Comparison of ENCODE assay signal across 9 mouse cellular contexts in the genomic region with DNA sequence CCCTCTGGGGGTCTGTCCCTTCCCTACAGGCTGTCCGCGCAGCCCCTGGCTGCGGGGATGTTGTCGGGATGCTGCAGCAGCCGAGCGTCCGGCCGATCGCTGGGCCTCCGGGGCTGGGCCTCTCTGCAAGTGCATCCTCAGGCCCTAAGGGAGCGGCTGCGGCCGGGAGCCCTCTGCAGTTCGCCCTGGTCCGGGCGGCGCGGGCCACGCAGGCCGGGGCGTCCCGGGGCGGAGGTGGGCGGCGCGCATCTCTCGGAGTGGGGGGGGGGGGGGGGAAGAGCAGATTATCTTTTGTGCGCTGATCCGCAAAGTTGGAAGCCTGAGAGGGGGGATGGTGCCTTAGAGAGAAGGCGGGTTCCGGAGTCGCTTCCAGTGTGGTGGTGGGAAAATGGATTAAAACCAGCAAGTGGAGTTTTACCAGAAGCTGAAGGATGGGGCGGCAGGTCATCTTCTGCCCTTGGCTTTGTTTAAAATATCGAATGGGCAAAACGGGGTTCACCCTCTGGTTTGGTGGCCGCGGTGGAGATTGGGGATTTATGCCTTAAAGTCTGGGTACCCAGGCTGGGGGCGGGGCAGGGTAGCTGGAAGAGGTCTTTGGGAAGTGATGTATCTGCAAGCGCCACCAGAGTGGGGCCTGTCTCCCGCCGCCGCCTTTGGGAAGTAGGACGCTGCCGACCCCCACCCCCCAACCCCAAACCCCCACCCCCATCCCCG. TPM values are rescaled to one million over a fixed set of nuclear protein-coding genes. Genes with fewer than 3 reads are reported as not detected.
DNase-seq lines count a peak whose midpoint lies in the region; ATAC-seq and TF ChIP-seq lines count a peak whose summit lies in the region.
"Had no signal": no experiment of that assay in that cellular context is flagged by ENCODE, and none has a peak within 500 bp of the region (broad histone marks: within the 10 kb centered on the region; RNA-seq: fewer than 3 reads in every experiment).

No protein-coding gene starts in this region.

- DNase-seq in adrenal gland, postnatal 36 days = peak; percentile 26 to 64
- DNase-seq in adrenal gland, postnatal 4 days (ENCODE audit: low spot score in 2 of 2) = no peak
- no peak for DNase-seq in ES-E14 (ENCODE audit: low read depth, low spot score)
- no peak for DNase-seq in forebrain, postnatal 0 days
- DNase-seq in limb, embryonic 10.5 days (ENCODE audit: low spot score) = peak; percentile 39
- no peak for DNase-seq in layer of hippocampus, postnatal 36 days
- DNase-seq in B cell, adult 2 months = no peak

- in situ Hi-C loops in ES-E14 (cut with MboI; ENCODE audit: low sequenced_read_pairs in 2 of 2, unreplicated experiment in 2 of 2) = loop anchor here in 1 of 2 experiments (5.0 kb wide), 1 partner anchor 128 kb away; no protein-coding TSS in a partner anchor

- peak overlapping the region; percentile 71 for H3K4me2 ChIP-seq in forebrain, postnatal 0 days (ENCODE audit: low read depth)
- peak overlapping the region; percentile 80 for H3K4me2 ChIP-seq in midbrain, embryonic 13.5 days (replicated peaks)

- ATAC-seq in forebrain, postnatal 0 days = peak; percentile 45
- peak; percentile 55 for ATAC-seq in midbrain, embryonic 13.5 days

- WGBS in forebrain, postnatal 0 days = 2% methylated on average over 42 of the region's 45 CpGs
- WGBS in limb, embryonic 10.5 days = 2% methylated on average over 43 of the region's 45 CpGs
- WGBS in midbrain, embryonic 13.5 days = under 1% methylated on average over 45 of the region's 45 CpGs

- peaks cover 20% of the 10 kb centered on the region for H3K27me3 ChIP-seq in forebrain, postnatal 0 days (ENCODE audit: insufficient read depth, low read length)
- H3K27me3 ChIP-seq in limb, embryonic 10.5 days (ENCODE audit: low read depth, poor library complexity, severe bottlenecking) = peaks cover 88% of the 10 kb centered on the region
- H3K27me3 ChIP-seq in midbrain, embryonic 13.5 days = peaks cover 12% of the 10 kb centered on the region; the same call in 1 of the 2 replicates

- peaks cover 0 to 10% of the 10 kb centered on the region in 2 experiments; a peak in 1 of 4 replicates for H3K4me1 ChIP-seq in ES-E14 (ENCODE audit: control insufficient read depth in 2 of 2, insufficient read depth in 2 of 2, low read length in 2 of 2, poor library complexity in 1 of 2)
- no peaks in the 10 kb centered on the region; the same call in 1 of the 2 replicates for H3K4me1 ChIP-seq in forebrain, postnatal 0 days (ENCODE audit: insufficient read depth)
- H3K4me1 ChIP-seq in limb, embryonic 10.5 days = peaks cover 33% of the 10 kb centered on the region
- H3K4me1 ChIP-seq in midbrain, embryonic 13.5 days (replicated peaks) = peaks cover 40% of the 10 kb centered on the region

- no peaks in the 10 kb centered on the region for H3K9me3 ChIP-seq in ES-E14 (ENCODE audit: control insufficient read depth, insufficient read depth, low read depth, low read length)
- H3K9me3 ChIP-seq in forebrain, postnatal 0 days (ENCODE audit: low read length) = no peaks in the 10 kb centered on the region
- no peaks in the 10 kb centered on the region; the same call in 1 of the 2 replicates for H3K9me3 ChIP-seq in limb, embryonic 10.5 days (replicated peaks)
- H3K9me3 ChIP-seq in midbrain, embryonic 13.5 days = 0 out of 2 replicates have a peak, but pooled peaks cover 4% of the 10 kb centered on the region

- H3K9ac ChIP-seq in ES-E14 (ENCODE audit: insufficient read depth, low read depth, low read length, poor library complexity, severe bottlenecking) = peak overlapping the region; percentile 41; the same call in 1 of the 2 replicates
- peak overlapping the region; percentile 58 for H3K9ac ChIP-seq in forebrain, postnatal 0 days
- H3K9ac ChIP-seq in midbrain, embryonic 13.5 days (replicated peaks) = peak overlapping the region; percentile 84

- no peak overlapping the region for H3K27ac ChIP-seq in ES-E14 (ENCODE audit: insufficient read depth, low read depth, low read length, poor library complexity, severe bottlenecking)
- peak overlapping the region; percentile 66 for H3K27ac ChIP-seq in forebrain, postnatal 0 days (ENCODE audit: low read depth, low read length)
- no peak overlapping the region for H3K27ac ChIP-seq in limb, embryonic 10.5 days
- H3K27ac ChIP-seq in midbrain, embryonic 13.5 days = peak overlapping the region; percentile 79

- no peak for TF ChIP-seq CTCF in forebrain, postnatal 0 days (IDR thresholded peaks at IDR 0.05; ENCODE audit: low read depth)

- H3K4me3 ChIP-seq in ES-E14 (ENCODE audit: insufficient read depth in 1 of 2, low read depth in 1 of 2, low read length in 2 of 2, poor library complexity in 1 of 2, severe bottlenecking in 1 of 2) = peak overlapping the region; percentile 61 to 64
- peak overlapping the region; percentile 48 for H3K4me3 ChIP-seq in forebrain, postnatal 0 days (ENCODE audit: low read depth, low read length)
- H3K4me3 ChIP-seq in limb, embryonic 10.5 days = peak overlapping the region; percentile 58
- H3K4me3 ChIP-seq in midbrain, embryonic 13.5 days (replicated peaks) = peak overlapping the region; percentile 70
- H3K4me3 ChIP-seq: myocyte had no signal

- no peaks in the 10 kb centered on the region for H3K36me3 ChIP-seq in ES-E14 (ENCODE audit: control insufficient read depth, insufficient read depth, low read length, poor library complexity, severe bottlenecking)
- H3K36me3 ChIP-seq in forebrain, postnatal 0 days (ENCODE audit: insufficient read depth) = no peaks in the 10 kb centered on the region
- H3K36me3 ChIP-seq in limb, embryonic 10.5 days = no peaks in the 10 kb centered on the region
- H3K36me3 ChIP-seq in midbrain, embryonic 13.5 days = no peaks in the 10 kb centered on the region

TF ChIP-seq in ES-E14, 5 proteins besides CTCF, POLR2A, EP300 and RAD21:
- no peak for TF ChIP-seq CHD2 (IDR thresholded peaks at IDR 0.05; ENCODE audit: low read depth, low read length)
- TF ChIP-seq ZC3H11A (IDR thresholded peaks at IDR 0.05; ENCODE audit: borderline replicate concordance, low read depth, low read length) = no peak
- no peak for TF ChIP-seq MAFK (IDR thresholded peaks at IDR 0.05; ENCODE audit: insufficient read depth, low read depth, low read length)
- no peak for TF ChIP-seq HCFC1 (IDR thresholded peaks at IDR 0.05; ENCODE audit: borderline replicate concordance, insufficient read depth, low read length)
- no peak for TF ChIP-seq ZNF384 (IDR thresholded peaks at IDR 0.05; ENCODE audit: low read depth, low read length)

RNA-seq across cellular contexts. Expression of gene Tox2, which starts 1.8 kb away (rescaled TPM):
- total RNA-seq in adrenal gland, postnatal 36 days (2021) = 10 to 100 TPM in 1 of 2 experiments, 1 to 10 TPM in 1; 1.6 to 12.0 TPM
- total RNA-seq in adrenal gland, postnatal 4 days (2021) = 1 to 10 TPM; 8.0 to 9.5 TPM
- total RNA-seq in ES-E14 (2012; rRNA removed) = 0.26 and 0.36 TPM in 2 replicates
- total RNA-seq in forebrain, postnatal 0 days (2014; rRNA removed) = 2.8 and 8.0 TPM in 2 replicates
- 21.0 and 35.2 TPM in 2 replicates for polyA plus RNA-seq in forebrain, postnatal 0 days (2015; fragmentation: Nextera tagmentation; extraction: Ambion mirVana)
- polyA plus RNA-seq in limb, embryonic 10.5 days (2016; fragmentation: Nextera tagmentation; extraction: Ambion mirVana) = 0.48 and 1.8 TPM in 2 replicates
- 38.8 and 44.2 TPM in 2 replicates for polyA plus RNA-seq in midbrain, embryonic 13.5 days (2015; fragmentation: Nextera tagmentation; extraction: Ambion mirVana)
- 10 to 100 TPM; 18.6 to 20.9 TPM for total RNA-seq in layer of hippocampus, postnatal 36 days (2021)

Comparison
In these comparisons a context has a peak if more than half of its experiments do, and no peak if none do; other contexts are left out.
1. DNase-seq: peak in adrenal gland, postnatal 36 days (2 of 2) and limb, embryonic 10.5 days (single experiment); none in adrenal gland, postnatal 4 days (0 of 2), ES-E14 (single experiment), forebrain, postnatal 0 days (single experiment), layer of hippocampus, postnatal 36 days (0 of 2) and B cell, adult 2 months (0 of 2).
2. H3K27ac ChIP-seq: peak in forebrain, postnatal 0 days (single experiment) and midbrain, embryonic 13.5 days (single experiment); none in ES-E14 (single experiment) and limb, embryonic 10.5 days (single experiment).
3. Peak in every context shown above with its lines, with median percentiles within 50 percentile points of each other: H3K4me3 ChIP-seq and H3K9ac ChIP-seq.